Mouse (Mus musculus) left cerebral cortex, adult 18-20 months (tissue): ENCODE measurements at regions not wholly inside any gene's neighbourhood (a gene's known extent, or its start where the extent isn't known, plus 50 kb on each side); places are given as distances from the start of the nearest gene placed in this dataset.

Source experiments
- DNase-seq, 2 experiments: peaks; one replicate each; pipeline ENCODE4 v3.0.0; 2021 to 2022; ENCODE audit warnings: low spot score in 2 of 2, mixed read lengths in 1 of 2

DNA sequence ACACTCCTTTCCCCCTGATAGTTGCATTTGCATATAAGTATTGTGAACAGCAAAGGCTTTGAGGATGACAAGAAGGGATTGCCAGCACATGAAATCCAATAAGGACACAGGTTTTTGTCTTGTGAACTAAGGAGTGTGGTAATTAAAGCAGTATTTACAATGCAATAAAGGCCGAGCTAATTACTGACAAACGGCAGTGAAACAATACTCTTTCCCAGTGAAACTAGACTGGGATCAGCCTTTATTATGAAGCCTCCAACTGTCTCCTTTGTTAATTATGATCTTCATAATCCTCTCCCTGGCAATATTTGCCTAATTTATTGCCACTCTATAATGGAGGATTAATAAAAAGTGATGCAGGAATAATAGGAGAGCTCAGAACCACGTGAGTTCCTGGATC, 704.2 kb upstream of the Api5 start:
- DNase-seq = no peak

DNA sequence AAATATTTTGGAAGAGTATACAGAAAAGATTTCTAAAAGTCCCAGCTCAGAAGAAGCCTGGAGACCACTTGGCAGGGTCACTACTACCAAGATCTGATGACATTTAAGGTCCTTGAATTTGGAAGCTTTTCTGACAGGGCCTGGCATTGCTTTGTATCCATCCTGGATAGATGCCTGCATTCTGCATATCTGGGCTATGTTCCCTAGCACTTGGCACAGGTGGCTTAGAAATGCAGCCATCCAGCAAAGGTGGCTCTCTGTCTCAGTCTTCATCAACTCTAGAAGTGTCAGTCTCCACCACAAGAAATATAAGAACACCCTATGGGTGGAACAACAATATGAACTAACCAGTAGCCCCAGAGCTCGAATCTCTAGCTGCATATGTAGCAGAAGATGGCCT, 702.2 kb upstream of the Api5 start:
- DNase-seq = no peak

- DNase-seq = peak in 1 of 2 experiments; percentile 1
Measured at GRCm38 (mm10) chr2:95136636-95137035, 698.7 kb upstream of the Api5 start.

GRCm38 (mm10) chr2:95131181-95131580, 693.2 kb upstream of the Api5 start:
- DNase-seq = no peak

GRCm38 (mm10) chr2:95128721-95129120, 690.8 kb upstream of the Api5 start:
- no peak for DNase-seq

DNA sequence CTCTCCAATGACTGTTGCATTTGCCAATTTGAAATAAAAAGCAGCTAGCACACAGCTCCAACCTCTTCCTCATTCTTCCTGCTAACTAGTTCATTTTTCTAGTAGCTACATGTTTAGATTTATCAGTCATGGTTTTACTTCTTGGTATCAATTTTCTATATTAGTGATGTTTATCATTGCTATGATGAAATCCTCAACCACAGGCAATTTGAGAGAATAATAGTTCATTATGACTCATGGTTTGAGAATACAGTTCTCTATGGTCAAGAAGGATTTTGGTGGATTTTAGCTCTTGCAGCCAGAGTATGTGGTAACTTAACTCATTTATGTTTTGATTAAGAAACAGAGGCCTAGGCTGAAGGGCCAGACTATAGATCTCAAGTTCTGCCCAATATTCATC, 681.6 kb upstream of the Api5 start:
- no peak for DNase-seq

- no peak for DNase-seq
Measured at GRCm38 (mm10) chr2:95097055-95097454, 659.1 kb upstream of the Api5 start.

DNA sequence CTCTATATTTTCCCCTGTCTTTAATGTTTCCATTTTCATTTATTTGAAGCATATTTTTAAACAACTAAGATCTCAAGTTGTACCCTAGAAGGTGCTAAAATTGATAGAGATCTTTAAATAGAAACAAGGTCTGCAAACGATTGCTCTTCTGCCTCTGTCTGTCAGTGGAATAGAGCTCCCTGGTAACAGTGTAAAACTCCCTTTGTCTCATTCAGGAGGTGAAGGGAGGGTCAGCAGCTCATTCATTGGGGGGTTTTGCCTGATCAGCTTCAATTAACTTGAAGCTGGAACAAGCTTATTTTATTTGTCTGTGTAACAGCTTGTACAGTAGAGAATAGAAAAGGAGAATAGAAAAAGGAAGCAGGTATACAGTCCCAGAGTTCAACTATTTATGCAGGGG, 616.7 kb upstream of the Api5 start:
- no peak for DNase-seq

DNA sequence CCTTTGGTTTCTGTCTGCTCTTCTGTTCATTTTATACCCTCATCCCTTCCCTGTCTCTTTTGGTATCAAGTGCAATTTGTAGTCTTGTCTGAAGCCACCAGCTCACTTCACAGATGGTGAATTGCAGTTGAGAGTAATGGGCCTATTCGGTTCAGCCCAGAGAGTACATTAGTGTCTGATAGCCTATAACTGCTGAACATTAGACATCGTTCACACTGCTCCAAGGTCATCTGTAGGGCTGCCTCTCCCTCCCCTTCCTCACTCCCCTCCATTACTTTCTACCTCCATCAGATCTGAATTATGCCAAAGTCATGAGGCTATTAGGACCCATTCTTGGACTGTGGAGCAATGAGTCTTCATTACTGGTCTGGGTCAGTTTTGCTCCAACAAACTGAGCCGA, 615.9 kb upstream of the Api5 start:
- no peak for DNase-seq
